Mouse (Mus musculus) testis, postnatal 14 days (tissue): ENCODE results near the gene Plekhh3.
A peak's percentile ranks its signal among the peaks of the same experiment; 100 is the strongest.

Experiments
- DNase-seq: peaks from one replicate; pipeline ENCODE4 v3.0.0; 2021; ENCODE audit warnings: low spot score

Gene Plekhh3

DNA sequence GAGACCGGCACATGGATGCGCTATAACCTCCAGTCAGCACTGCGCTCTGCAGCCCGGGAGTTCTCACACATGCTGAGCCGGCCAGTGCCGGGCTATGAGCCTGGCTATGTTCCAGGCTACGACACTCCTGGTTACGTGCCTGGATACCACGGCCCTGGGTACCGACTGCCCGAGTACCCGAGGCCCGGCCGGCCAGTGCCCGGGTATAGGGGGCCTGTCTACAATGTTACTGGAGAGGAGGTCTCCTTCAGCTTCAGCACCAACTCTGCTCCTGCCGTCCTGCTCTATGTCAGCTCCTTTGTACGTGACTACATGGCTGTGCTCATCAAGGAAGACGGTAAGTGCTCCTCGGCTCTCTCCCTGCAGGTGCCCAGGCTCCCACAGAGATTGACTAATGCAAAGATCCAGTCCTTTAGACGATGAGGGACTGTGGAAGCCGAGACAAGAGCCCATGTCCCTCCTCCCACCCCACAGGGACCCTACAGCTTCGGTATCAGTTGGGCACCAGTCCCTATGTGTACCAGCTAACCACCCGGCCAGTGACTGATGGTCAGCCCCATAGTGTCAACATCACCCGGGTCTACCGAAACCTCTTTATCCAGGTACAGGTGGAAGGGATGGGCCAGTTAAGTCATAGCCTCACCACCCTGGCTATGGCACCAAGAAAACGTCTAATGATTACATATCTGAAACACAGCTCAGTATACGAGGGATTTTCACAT lies 15.5 kb upstream of the Plekhh3 start:
- no peak for DNase-seq

DNA sequence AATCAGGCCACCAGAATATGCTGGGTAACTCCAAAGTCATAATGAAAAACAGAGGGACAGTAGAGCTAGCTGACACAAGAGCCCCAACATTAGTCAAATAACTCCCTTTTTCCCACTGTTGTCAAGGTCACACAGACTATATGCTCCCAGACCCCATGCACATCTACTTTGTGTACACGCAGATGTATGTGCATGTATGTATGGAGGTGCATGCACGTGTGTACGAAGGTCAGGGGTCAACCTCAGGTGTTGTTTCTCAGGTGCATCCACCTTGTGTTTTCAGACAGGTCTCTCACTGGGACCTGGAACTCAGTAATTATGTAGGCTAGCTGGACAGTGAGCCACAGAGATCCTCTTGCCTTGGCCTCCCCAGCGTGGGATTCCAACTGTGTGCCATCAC lies 14.3 kb upstream of the Plekhh3 start:
- DNase-seq: no peak

DNA sequence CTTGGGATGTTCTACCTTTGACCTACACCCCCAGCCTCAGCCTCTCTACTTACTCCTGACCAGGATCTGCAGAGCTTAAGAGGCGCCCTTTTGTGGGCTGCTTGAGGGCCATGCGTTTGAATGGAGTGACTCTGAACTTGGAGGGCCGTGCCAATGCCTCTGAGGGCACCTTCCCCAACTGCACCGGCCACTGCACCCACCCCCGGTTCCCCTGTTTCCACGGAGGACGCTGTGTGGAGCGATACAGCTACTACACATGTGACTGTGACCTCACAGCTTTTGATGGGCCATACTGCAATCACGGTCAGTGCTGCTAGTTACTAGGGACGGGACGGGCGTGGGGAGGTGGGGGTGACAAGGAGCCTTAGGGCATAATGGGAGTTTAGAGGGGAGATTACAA lies 13.8 kb upstream of the Plekhh3 start:
- peak; percentile 4 for DNase-seq

DNA sequence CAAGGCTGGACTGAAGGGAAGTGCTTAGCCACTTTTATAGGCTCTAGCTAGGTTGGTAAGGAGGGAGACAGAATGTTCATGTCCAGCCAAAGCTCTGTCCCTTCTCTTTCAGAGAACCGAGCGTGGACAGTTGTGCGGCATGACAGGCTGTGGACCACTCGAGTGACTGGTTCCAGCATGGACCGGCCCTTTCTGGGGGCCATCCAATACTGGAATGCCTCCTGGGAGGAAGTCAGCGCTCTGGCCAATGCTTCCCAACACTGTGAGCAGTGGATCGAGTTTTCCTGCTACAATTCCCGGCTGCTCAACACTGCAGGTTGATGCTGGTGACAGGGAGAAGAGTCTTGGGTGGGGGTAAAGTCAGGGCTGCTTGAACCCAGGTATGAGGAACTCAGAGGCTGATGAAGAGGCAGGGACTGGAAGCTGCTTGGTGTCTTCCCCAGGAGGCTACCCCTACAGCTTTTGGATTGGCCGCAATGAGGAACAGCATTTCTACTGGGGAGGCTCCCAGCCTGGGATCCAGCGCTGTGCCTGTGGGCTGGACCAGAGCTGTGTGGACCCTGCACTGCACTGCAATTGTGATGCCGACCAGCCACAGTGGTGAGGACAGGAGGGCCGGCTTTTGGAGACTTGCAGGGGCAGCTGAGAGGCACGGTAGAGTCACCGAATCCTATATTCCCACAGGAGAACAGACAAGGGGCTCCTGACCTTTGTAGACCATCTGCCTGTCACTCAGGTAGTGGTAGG lies 11.8 kb upstream of the Plekhh3 start:
- DNase-seq: no peak

DNA sequence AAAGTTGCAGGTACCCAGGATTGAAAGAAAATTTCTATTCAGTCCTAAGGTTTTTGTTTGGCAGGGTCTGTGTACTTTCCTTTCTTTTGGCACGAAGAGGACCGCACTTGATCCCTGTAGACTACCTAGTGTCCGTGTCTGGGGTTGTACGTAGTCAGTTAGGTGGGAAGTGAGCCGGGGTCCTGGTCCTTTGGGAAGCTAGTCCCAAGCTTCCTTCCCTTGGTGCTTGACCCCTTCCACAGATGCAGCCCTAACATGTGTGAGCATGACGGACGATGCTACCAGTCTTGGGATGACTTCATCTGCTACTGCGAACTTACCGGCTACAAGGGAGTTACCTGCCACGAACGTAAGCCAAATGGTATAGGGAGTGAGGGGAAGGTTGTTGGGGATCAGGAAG lies 10.8 kb upstream of the Plekhh3 start:
- DNase-seq: no peak

DNA sequence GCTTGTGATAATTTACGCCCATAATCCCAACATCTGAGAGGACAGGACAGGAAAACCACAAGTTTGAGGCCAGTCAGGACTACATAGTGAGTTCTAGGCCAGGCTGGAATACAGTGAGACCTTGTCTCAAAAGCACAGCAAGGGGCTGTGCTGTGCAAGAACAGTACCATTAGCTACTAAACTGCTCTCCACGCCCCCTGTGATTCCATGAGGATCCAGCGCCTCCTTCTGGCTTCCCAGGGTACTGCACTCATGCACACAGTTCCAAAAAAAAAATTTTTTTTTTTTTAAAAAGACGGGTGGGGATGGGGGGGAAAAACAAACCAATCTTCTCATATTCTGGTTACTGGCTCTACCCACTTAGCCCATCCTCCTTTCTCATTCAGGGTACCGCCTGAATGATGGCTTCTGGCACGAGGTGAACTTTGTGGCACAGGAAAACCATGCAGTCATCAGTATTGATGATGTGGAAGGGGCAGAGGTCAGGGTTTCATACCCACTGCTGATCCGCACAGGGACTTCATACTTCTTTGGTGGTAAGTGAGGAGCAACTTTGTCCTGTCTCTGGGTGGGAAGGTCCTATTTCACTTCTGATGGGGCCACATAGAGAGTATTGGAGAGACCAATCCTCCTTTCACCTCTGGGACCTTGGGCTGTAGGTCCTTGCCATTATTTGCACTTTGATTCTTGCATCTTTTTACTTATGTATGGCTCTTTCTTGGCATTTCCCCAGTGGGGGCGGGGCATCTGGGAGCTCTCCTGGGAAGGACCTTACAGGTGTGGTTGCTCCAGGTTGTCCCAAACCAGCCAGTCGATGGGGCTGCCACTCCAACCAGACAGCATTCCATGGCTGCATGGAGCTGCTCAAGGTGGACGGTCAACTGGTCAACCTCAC lies 9.9 kb upstream of the Plekhh3 start:
- no peak for DNase-seq

DNA sequence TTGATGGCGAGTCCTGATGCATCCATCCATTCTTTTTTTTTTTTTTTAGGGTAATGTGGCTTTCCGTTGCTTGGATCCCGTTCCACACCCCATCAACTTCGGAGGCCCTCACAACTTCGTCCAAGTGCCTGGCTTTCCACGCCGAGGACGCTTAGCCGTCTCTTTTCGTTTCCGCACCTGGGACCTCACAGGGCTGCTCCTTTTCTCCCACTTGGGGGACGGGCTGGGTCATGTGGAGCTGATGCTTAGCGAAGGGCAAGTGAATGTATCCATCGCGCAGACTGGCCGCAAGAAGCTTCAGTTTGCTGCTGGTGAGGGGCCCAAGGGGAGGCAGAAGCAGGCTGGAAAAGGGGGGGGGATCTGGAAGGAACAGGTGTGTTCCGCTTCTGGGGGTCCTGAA lies 9.1 kb upstream of the Plekhh3 start:
- DNase-seq: peak; percentile 11

DNA sequence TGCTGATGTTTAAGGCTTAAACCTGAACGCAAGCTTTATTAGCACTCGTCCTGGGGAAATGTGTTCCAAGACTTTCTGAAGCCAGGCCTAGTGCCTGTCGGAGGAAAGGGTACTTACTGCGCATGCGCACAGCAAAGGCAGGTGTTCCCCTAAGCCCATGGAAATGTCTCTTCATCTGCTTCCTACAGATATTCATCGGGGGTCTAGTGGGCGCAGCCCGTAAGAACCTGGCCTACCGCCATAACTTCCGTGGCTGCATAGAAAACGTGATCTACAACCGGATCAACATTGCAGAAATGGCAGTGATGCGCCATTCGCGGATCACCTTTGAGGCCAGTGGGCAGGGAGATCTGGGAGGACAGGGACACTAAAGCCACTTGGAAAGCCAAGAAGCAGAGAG lies 8.2 kb upstream of the Plekhh3 start:
- no peak for DNase-seq

DNA sequence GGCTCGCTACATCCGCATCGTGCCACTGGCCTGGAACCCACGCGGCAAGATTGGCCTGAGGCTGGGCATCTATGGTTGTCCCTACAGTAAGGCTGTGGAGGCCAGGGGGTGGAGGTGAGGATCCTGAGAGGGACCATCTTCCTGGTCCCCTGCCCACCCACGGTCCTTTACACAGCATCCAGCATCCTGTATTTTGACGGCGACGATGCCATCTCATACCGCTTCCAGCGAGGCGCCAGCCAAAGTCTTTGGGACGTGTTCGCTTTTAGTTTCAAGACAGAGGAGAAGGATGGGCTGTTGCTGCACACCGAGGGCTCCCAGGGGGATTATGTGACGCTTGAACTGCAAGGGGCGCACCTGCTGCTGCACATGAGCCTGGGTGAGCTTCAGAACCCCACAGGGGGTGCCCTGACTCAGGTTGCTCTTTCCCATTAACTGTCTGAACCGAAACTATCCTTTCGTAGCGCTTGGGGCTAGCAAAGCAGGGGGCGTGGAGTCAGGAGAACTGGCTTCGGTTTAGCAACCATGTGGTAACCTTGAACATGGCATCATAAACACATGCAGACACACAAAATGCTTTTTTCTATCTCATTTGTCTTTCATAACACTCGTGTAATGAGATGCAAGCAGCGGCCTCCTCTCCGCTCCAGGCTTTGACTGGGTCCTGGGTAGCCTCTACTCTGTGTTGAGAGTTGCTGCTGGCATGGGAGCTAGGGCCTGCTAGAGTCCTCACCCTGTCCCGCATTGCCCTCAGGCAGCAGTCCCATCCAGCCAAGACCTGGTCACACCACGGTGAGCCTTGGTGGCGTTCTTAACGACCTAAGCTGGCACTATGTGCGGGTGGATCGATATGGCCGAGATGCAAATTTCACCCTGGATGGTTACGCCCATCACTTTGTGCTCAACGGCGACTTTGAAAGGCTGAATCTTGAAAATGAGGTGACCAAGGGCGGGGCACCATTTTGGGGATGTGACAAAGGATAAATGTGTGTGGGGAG lies 7.2 kb upstream of the Plekhh3 start:
- no peak for DNase-seq

DNA sequence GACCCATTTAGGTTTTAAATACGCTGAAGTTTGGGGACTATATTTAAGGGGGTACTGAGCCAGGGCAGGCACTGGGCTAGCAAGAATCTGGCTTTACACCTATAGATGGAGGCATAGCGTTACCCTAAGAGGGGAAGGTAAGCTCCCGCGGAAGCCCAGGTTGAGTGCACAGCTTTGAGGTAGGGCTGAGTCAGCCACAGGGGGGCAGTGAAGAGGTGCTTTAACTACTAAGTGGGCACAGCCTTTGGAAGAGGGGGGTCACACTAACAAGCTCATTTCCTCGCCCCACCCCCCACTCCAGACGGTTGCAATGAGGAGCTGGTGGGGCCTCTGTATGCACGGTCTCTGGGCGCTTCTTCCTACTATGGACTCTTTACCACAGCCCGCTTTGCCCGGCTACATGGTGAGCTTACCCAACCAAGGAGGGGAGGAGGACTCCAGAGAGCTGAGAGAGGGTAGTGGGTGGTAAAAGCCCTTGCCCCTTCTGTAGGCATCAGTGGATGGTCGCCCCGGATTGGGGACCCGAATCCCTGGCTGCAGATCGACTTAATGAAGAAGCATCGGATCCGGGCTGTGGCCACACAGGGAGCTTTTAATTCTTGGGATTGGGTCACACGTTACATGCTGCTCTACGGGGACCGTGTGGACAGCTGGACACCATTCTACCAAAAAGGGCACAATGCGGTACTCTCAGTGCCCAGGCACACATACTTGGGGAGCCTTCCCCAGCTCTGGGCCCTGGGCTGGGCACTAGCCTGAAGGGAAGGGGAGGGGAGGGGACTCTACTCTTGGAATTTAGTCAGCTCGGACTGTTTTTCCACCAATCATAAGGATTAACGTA lies 6.0 kb upstream of the Plekhh3 start:
- DNase-seq: no peak

DNA sequence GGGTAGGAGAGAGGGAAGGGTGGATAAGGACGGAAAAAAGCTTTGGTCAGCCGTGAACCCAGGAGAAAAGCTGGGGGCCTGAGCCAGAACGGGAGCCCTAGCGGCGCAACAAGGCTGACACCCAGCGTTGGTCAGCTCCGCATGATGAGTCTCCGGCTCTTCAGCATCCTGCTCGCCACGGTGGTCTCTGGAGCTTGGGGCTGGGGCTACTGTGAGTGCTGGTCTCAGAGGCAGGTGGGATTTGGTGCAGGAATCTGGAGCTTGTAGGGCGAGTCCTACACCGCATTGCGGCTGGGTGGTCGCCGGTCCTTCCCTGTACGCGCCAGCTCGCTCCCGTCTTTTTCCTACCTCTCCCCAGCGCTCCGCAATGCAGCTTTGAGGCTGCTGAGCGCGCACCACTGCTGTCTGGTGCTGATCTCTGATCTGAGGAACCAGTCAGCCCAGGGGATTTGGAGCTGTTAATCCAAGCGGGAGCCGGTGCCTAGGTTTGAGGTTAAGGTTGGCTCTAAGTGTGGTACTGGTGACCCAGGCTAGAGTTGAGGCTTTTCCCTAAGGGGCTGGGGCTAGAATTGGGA lies 5.1 kb upstream of the Plekhh3 start:
- DNase-seq: no peak

DNA sequence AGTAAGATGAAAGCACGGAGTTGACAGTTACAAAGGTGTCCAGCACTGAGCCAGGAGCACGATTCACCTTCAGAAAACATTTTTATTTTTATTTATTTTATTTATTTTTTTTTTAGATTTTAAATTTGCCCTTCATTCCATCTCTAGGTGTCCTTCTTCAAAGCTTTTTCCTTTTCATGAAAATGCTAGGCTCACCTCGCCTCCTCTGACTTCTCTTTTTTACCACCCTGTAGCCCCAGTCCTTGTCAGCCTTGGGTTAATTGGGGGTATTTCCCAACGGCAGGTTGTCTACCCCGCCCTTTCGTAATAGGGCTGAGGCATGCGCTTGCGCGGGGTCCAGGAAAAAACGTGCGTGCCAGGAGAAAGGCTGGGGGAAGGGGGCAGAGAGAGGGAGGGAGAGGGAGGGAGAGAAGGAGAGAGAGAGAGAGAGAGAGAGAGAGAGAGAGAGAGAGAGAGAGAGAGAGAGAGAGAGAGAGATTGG lies 4.5 kb upstream of the Plekhh3 start:
- DNase-seq: no peak

DNA sequence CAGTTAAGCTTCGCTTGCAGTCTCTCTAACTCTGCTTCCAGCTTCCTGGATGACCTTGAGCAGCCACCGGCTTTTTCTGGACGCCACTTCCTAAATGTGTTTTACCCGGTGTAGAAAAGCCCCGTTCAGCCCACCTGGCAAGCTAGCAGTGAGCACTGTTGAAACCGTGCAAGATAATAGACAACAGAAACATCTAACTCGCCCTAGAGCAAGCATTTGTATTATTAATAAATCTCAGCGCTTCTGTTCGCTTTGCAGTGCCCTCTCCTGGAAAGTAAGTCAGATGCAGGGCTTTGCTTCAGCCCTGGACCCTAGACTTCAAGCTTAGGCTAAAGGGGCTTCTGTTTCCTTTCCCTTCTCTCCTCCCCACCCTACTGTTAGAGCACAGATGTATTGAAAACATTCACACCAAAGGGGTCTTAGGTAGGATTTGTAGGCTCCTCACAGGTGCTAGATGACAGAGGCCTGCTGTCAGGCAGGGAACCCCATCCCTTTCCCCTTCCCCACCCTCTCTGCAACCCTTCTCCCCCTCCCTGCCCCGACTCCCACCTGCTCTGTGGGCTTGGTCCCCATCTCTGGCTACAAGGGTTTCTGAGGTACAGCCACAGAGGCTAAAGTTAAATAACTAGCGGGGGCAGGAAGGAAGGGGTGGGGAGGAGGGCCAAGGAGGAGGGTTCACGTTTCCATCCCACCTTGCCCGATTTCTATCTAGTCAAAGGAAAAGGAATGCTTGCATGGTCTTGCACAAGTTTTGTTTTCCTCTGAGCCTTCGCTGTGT lies 3.9 kb upstream of the Plekhh3 start, which contains the start of gene Ccr10:
Ccr10 (minus strand) TSS at position 593 of the 778 bp plus-strand sequence.
- no peak for DNase-seq

DNA sequence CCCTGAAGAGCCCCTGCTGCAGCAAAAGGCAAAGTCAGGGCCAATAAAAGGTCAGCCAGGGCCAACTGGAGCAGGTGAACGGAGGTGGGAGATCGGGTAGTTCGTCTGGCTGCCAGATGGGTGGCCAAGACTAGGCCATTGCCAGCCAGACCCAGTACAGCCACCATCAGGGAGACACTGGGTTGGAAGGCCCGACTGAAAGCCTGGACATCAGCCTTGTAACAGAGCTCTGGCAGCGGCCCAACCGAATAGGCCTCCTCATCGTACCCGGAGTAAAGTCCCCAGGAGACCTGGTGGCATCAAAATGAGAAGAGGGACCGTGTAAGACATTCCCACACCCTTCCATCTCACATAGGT lies 3.2 kb upstream of the Plekhh3 start:
- no peak for DNase-seq

DNA sequence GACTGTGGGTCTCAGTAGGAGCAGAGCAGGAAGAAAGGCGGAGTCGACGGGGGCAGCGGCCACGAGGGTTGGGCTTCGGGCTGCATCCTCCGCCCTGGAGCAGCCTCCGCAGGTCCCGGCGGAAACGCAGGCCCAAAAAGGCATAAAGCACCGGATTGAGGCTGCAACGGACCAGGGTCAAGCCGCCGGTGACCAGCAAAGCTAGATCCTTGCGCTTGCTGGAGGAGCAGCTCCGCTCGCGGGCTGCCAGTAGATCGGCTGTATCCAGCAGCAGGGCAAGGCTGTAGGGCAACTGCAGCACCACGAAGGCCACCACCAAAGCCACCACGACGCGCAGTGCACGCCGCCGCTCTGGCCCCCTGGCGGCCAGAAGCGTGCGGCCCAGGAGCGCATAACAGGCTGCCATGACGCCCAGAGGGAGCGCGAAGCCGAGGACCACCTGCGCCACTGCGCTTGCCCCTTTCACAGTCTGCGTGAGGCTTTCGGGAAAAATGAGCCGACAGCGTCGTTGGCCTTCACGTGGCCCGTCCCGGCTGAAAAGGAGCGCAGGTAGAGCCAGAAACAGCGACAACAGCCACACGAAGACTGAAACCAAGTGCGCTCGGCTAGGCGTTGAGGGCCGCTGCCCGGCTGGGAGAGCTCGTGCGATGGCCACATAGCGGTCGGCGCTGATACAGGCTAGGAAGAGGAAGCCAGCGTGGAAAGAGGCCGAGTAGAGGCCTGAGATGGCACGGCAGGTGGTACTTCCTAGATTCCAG lies 2.7 kb upstream of the Plekhh3 start:
- peak; percentile 72 for DNase-seq

DNA sequence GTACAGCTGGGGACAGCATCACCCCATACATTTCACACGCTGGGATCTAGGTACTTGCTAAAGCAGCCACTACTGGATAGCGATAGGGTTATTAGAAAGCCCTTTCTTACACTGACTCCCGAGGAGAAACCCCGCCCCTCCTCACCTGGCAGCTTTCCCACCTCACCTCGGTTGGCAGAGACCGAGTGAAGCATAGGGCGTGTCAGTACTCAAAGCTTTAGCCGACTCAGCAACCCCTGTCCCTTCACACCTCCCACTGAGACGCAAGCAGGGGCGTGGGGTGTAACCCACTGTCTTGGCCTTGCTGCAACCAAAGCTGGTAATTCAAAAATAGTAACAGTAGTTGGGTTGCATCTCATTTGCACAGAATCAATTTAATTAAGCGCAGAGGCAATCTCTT lies 2.0 kb upstream of the Plekhh3 start:
- no peak for DNase-seq

DNA sequence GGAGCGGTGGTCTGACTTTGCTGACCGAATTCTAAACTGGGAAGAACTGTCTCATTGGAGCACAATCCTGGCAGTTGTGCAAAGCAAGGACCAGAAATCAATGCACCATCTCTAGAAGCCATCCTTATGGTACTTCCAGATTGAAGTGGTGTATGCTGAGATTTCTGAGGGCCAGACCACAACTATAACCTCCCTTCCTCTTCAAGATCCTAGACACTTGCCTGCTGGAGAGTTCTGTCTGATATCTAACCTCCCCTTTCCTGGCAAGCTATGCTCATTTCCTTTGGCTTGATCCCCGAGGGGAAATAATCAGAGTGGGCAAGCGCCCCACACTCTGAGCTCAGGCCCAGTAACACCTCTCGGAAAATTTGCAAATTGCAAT lies 1.3 kb upstream of the Plekhh3 start:
- no peak for DNase-seq

DNA sequence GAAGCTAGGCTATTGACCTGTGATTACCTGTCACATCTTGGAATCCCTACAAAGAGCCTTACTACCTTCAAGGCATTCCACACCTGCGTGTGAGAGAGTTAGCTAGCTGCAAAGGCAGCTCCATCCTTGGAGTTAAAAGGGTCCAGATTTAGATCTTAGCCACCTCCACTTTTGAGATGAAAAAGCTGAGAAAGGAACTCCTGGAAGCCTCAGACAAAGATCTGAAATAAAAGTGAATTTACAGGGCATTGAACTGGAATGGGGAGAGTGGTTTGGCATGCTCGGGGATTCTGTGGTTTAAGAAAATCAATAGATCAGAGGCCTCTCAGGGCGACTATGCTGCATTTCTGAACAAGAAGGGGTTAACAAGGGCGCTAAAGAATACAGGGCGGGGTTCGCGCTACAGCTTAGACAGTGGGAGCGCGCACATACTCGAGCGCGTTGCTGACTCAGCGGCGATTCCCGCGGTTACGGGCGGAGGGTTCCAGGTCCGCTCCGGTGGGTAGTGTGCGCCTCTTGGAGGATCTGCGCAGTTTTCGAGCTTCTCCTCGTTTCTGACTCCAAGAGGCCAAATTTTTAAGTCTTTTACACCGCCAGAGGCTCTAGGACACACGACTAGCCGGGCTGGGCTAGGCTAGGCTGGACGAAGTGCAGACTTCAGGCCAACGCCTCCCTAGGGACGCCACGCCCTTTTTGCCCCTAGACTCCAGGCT lies 726 bp upstream of the Plekhh3 start:
- peak; percentile 57 for DNase-seq
